Mouse (Mus musculus): ENCODE measurements around the gene Armc9.

DNA sequence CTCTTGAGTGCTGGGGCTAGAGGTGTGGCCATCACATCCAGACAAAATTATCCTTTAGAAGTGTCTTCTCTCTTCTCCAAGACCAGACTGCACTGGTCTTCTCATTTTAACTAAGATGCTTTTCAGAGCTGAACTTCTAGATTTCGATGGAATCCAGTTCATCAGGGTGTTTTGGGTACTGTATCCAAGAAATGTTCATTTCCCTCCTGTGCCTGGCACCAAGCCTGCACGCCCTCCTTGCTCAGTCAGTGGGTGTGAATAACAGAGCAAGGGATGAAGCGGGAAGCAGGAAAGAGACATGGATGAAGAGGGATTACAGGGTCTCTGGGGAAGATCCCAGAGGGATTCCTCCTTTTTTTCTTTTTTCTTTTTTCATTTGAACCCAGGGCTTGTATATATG, 135.9 kb downstream of the Armc9 start:
- TF ChIP-seq CTCF (IDR thresholded peaks at IDR 0.05; ENCODE audit: borderline replicate concordance, insufficient read depth, low read length) (no peak), POLR2A (IDR thresholded peaks at IDR 0.05; ENCODE audit: low read depth, low read length) (no peak)

Data from embryonic fibroblast, embryonic 13.5 days (primary cell).